Mouse (Mus musculus) myocyte (in vitro differentiated cells): Measurements from ENCODE around the gene Trrap.

Source experiments
- E2F4 ChIP-seq: IDR thresholded peaks from one replicate; pipeline ENCODE4 v1.6.1; 2011; ENCODE audit warnings: mild to moderate bottlenecking, control low read depth, moderate library complexity; ENCODE audit not compliant: insufficient read depth
- MYOD1 ChIP-seq, 3 experiments: IDR thresholded peaks; one replicate each; pipeline ENCODE4 v1.6.1; 2011; ENCODE audit warnings: control low read depth in 2 of 3, low read depth in 2 of 3, mild to moderate bottlenecking in 2 of 3, moderate library complexity in 1 of 3; ENCODE audit not compliant: insufficient read length in 2 of 3, control insufficient read depth in 1 of 3
- MYOG ChIP-seq, 3 experiments: IDR thresholded peaks; one replicate each; pipeline ENCODE4 v1.6.1; 2011; ENCODE audit warnings: control low read depth in 2 of 3, low read depth in 2 of 3, mild to moderate bottlenecking in 2 of 3; ENCODE audit not compliant: insufficient read length in 2 of 3, control insufficient read depth in 1 of 3, insufficient read depth in 1 of 3
- POLR2A ChIP-seq: IDR thresholded peaks from one replicate; pipeline ENCODE4 v1.6.1; 2011; ENCODE audit warnings: low read depth, mild to moderate bottlenecking, control low read depth, moderate library complexity; ENCODE audit not compliant: insufficient read length
- SRF ChIP-seq: IDR thresholded peaks from one replicate; pipeline ENCODE4 v1.6.1; 2011; ENCODE audit warnings: low read depth; ENCODE audit not compliant: control insufficient read depth, insufficient read length
- USF1 ChIP-seq: IDR thresholded peaks from one replicate; pipeline ENCODE4 v1.6.1; 2011; ENCODE audit warnings: low read depth, mild to moderate bottlenecking, control low read depth, moderate library complexity

DNA sequence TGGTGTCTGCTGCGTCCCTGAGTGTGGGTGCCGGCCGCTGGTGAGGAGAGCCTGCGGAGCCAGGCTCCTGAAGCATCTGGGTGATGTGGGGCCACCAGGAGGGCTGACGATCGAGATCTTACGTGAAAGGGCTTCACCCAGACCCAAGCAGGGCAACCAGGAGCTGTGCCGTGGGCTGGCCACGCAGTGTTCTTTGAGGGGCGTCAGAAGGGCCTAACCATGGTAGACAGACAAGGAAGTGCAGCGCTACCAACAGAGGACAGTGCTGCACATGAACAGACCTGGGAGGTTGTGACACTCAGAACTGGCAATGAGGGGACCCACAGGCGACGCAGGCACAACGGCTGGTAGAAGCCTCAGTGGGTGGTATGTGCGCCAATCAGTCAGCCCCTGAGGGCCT lies 109.5 kb downstream of the Trrap start:
- no peak for TF ChIP-seq MYOG (IDR thresholded peaks at IDR 0.05; ENCODE audit: control insufficient read depth in 1 of 3, insufficient read depth in 1 of 3, insufficient read length in 2 of 3, low read depth in 2 of 3)
- no peak for TF ChIP-seq USF1
- no peak for TF ChIP-seq E2F4
- no peak for TF ChIP-seq POLR2A
- no peak for TF ChIP-seq MYOD1 (IDR thresholded peaks at IDR 0.05; ENCODE audit: control insufficient read depth in 1 of 3, insufficient read length in 2 of 3, low read depth in 2 of 3)
- TF ChIP-seq SRF = no peak
